Mouse (Mus musculus) liver, adult 2 months (tissue): ENCODE measurements around the gene Aldh3b3.

ENCODE experiments used
- CTCF ChIP-seq: fragments of 200-500 bp; IDR thresholded peaks from 2 replicates; pipeline ENCODE4 v1.5.1; 2011; ENCODE audit warnings: low read depth, low read length, control low read depth
- POLR2A ChIP-seq: fragments of 200-500 bp; IDR thresholded peaks from 2 replicates; pipeline ENCODE4 v1.6.1; 2011; ENCODE audit warnings: low read length, control low read depth; ENCODE audit not compliant: insufficient read depth; ENCODE audit errors: extremely low read depth

DNA sequence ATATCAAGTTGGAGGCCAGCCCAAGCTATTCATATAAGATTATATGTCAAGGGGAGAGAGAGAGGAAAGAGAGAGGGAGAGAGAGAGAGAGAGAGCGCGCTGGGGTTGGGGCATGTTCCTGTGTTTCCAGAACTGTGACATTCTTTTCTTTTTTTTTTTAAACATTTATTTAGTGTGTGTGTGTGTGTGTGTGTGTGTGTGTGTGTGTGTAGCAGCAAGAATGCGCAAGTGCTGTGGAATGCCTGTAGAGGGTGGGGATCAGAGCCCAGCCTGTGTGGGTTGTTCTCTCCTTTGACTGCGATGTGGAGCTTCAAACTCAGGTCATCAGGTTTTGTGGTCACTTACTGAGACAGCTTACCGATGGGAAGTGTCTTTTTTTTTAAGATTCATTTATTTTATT lies 1.8 kb downstream of the Aldh3b3 start:
- TF ChIP-seq CTCF (no peak), POLR2A (no peak)
